Mouse (Mus musculus) forebrain, embryonic 12.5 days (tissue): ENCODE data around the gene Fcgbp. TPM values are rescaled to one million over a fixed set of nuclear protein-coding genes. Genes with fewer than 3 reads are reported as not detected.
A peak's percentile ranks its signal among the peaks of the same experiment; 100 is the strongest.

Experiments used
- ATAC-seq: fragments of 200-750 bp; cut with Nextera tagmentation; 2 replicates; pipeline ENCODE4 v1.8.0; 2017; ENCODE audit warnings: moderate TSS enrichment; ENCODE audit not compliant: low FRiP score
- H3K27ac ChIP-seq: fragments of 300-500 bp; sonication (generic); 2 replicates; pipeline ENCODE4 v1.5.1; 2016; ENCODE audit warnings: mild to moderate bottlenecking
- H3K27me3 ChIP-seq: fragments of 300-500 bp; sonication (generic); 2 replicates; pipeline ENCODE4 v1.6.1; 2016; ENCODE audit warnings: mild to moderate bottlenecking
- H3K36me3 ChIP-seq: fragments of 300-500 bp; sonication (generic); replicated peaks from 2 replicates; pipeline ENCODE4 v1.6.1; 2016; ENCODE audit warnings: mild to moderate bottlenecking
- H3K4me1 ChIP-seq: fragments of 300-500 bp; sonication (generic); 2 replicates; pipeline ENCODE4 v1.6.1; 2016
- H3K4me2 ChIP-seq: fragments of 300-500 bp; sonication (generic); 2 replicates; pipeline ENCODE4 v1.6.1; 2016; ENCODE audit warnings: mild to moderate bottlenecking, moderate library complexity
- H3K4me3 ChIP-seq: fragments of 300-500 bp; sonication (generic); replicated peaks from 2 replicates; pipeline ENCODE4 v1.5.1; 2016; ENCODE audit warnings: mild to moderate bottlenecking
- H3K9ac ChIP-seq: fragments of 300-500 bp; sonication (generic); 2 replicates; pipeline ENCODE4 v1.6.1; 2016; ENCODE audit warnings: mild to moderate bottlenecking
- H3K9me3 ChIP-seq: fragments of 300-500 bp; sonication (generic); 2 replicates; pipeline ENCODE4 v1.6.1; 2016
- WGBS: fragments of 180-500 bp; shearing (Covaris S2); methylation state at CpG from one replicate; pipeline ENCODE4 v1.1.7; 2016; 5-methylcytosine and 5-hydroxymethylcytosine counted together
- polyA plus RNA-seq: library from polyadenylated mRNA; unstranded; fragments of >200 nt; fragmentation: Nextera tagmentation; extraction: Ambion mirVana; gene quantifications from 2 replicates; pipeline ENCODE4 v1.2.1, GENCODE M21; 2016

Gene Fcgbp
- polyA plus RNA-seq: 0.20 and 0.26 TPM in 2 replicates

GRCm38 (mm10) chr7:28070531-28071298, at the start of gene Fcgbp:
TSS of gene Fcgbp (plus strand) at chr7:28071236.
- Histone ChIP-seq H3K4me2 (no peak within 1 kb of the TSS), H3K36me3 (no peaks in the 10 kb centered on the region), H3K9me3 (no peaks in the 10 kb centered on the region), H3K9ac (no peak within 1 kb of the TSS), H3K27me3 (no peaks in the 10 kb centered on the region), H3K4me1 (no peaks in the 10 kb centered on the region), H3K4me3 (no peak within 1 kb of the TSS), H3K27ac (no peak within 1 kb of the TSS)
- no peak for ATAC-seq
- 87% methylated on average over 21 of the region's 21 CpGs for WGBS

GRCm38 (mm10) chr7:28044524-28044923, 26.5 kb upstream of the Fcgbp start:
- Histone ChIP-seq H3K27ac (no peak overlapping the region), H3K9me3 (no peaks in the 10 kb centered on the region), H3K27me3 (no peaks in the 10 kb centered on the region), H3K36me3 (peaks cover 93% of the 10 kb centered on the region), H3K4me2 (no peak overlapping the region), H3K4me1 (peaks cover 8% of the 10 kb centered on the region), H3K4me3 (no peak overlapping the region), H3K9ac (no peak overlapping the region)
- no peak for ATAC-seq
- 90% methylated on average over 4 of the region's 4 CpGs for WGBS

- H3K4me2 ChIP-seq: peak within 1 kb of the TSS; percentile 85
- H3K36me3 ChIP-seq: peaks cover 42% of the 10 kb centered on the region
- WGBS: 1% methylated on average over 52 of the region's 52 CpGs
- H3K27me3 ChIP-seq: 0 out of 2 replicates have a peak, but pooled peaks cover 4% of the 10 kb centered on the region
- H3K9ac ChIP-seq: peak within 1 kb of the TSS; percentile 83
- H3K4me1 ChIP-seq: peaks cover 8% of the 10 kb centered on the region
- peak; percentile 97 for ATAC-seq
- peak within 1 kb of the TSS; percentile 60 for H3K4me3 ChIP-seq
- H3K27ac ChIP-seq: no peak within 1 kb of the TSS
- no peaks in the 10 kb centered on the region for H3K9me3 ChIP-seq
Observed at GRCm38 (mm10) chr7:28049476-28050409, 21.3 kb upstream of the Fcgbp start, which contains the start of gene Psmc4. TSS of gene Psmc4 (minus strand) at chr7:28050101.

- Histone ChIP-seq H3K9ac (no peak overlapping the region), H3K27ac (no peak overlapping the region)
Observed at GRCm38 (mm10) chr7:28050584-28050983, 20.5 kb upstream of the Fcgbp start.

GRCm38 (mm10) chr7:28053046-28053930, 17.7 kb upstream of the Fcgbp start:
- Histone ChIP-seq H3K9me3 (no peaks in the 10 kb centered on the region), H3K9ac (no peak overlapping the region), H3K4me1 (peaks cover 8% of the 10 kb centered on the region), H3K4me2 (no peak overlapping the region), H3K36me3 (peaks cover 7% of the 10 kb centered on the region), H3K4me3 (no peak overlapping the region), H3K27ac (no peak overlapping the region), H3K27me3 (0 out of 2 replicates have a peak, but pooled peaks cover 4% of the 10 kb centered on the region)
- ATAC-seq: no peak
- WGBS: 91% methylated on average over 6 of the region's 6 CpGs

More at GRCm38 (mm10) chr7:28050584-28050983, 20.5 kb upstream of the Fcgbp start:
- 0 out of 2 replicates have a peak, but pooled peaks cover 4% of the 10 kb centered on the region for H3K27me3 ChIP-seq
- peak overlapping the region; percentile 27; the same call in 1 of the 2 replicates for H3K4me2 ChIP-seq
- ATAC-seq: no peak
- peaks cover 8% of the 10 kb centered on the region for H3K4me1 ChIP-seq
- H3K9me3 ChIP-seq: no peaks in the 10 kb centered on the region
- peaks cover 34% of the 10 kb centered on the region for H3K36me3 ChIP-seq
- 62% methylated on average over 17 of the region's 17 CpGs for WGBS
- peak overlapping the region; percentile 16; the same call in 1 of the 2 replicates for H3K4me3 ChIP-seq

GRCm38 (mm10) chr7:28059972-28060371, 11.1 kb upstream of the Fcgbp start:
- no peak overlapping the region for H3K9ac ChIP-seq
- no peak for ATAC-seq
- no peak overlapping the region for H3K4me2 ChIP-seq
- no peak overlapping the region for H3K27ac ChIP-seq
- H3K4me3 ChIP-seq: no peak overlapping the region
- peaks cover 10% of the 10 kb centered on the region; the same call in 1 of the 2 replicates for H3K27me3 ChIP-seq
- no peaks in the 10 kb centered on the region for H3K9me3 ChIP-seq
- no peaks in the 10 kb centered on the region for H3K36me3 ChIP-seq
- WGBS: 89% methylated on average over 1 of the region's 1 CpGs
- H3K4me1 ChIP-seq: no peaks in the 10 kb centered on the region

- Histone ChIP-seq H3K4me1 (no peaks in the 10 kb centered on the region), H3K9me3 (no peaks in the 10 kb centered on the region), H3K4me2 (no peak overlapping the region), H3K4me3 (no peak overlapping the region), H3K36me3 (no peaks in the 10 kb centered on the region), H3K27ac (no peak overlapping the region), H3K9ac (no peak overlapping the region), H3K27me3 (0 out of 2 replicates have a peak, but pooled peaks cover 3% of the 10 kb centered on the region)
- 78% methylated on average over 3 of the region's 3 CpGs for WGBS
- no peak for ATAC-seq
Observed at GRCm38 (mm10) chr7:28068661-28069060, 2.4 kb upstream of the Fcgbp start.

- WGBS: 39% methylated on average over 3 of the region's 3 CpGs
- no peak for ATAC-seq
- no peak overlapping the region for H3K4me2 ChIP-seq
Observed at GRCm38 (mm10) chr7:28069546-28070172, 1.4 kb upstream of the Fcgbp start.

GRCm38 (mm10) chr7:28084215-28084614, 13.2 kb downstream of the Fcgbp start:
- no peaks in the 10 kb centered on the region for H3K4me1 ChIP-seq
- no peak overlapping the region for H3K27ac ChIP-seq
- H3K4me3 ChIP-seq: no peak overlapping the region
- H3K27me3 ChIP-seq: no peaks in the 10 kb centered on the region
- no peaks in the 10 kb centered on the region for H3K36me3 ChIP-seq
- 88% methylated on average over 7 of the region's 7 CpGs for WGBS
- H3K9ac ChIP-seq: no peak overlapping the region
- H3K4me2 ChIP-seq: no peak overlapping the region
- ATAC-seq: no peak
- no peaks in the 10 kb centered on the region for H3K9me3 ChIP-seq

More at GRCm38 (mm10) chr7:28069546-28070172, 1.4 kb upstream of the Fcgbp start:
- no peak overlapping the region for H3K27ac ChIP-seq
- no peaks in the 10 kb centered on the region for H3K9me3 ChIP-seq
- no peaks in the 10 kb centered on the region for H3K4me1 ChIP-seq
- H3K9ac ChIP-seq: no peak overlapping the region
- no peak overlapping the region for H3K4me3 ChIP-seq
- H3K27me3 ChIP-seq: 0 out of 2 replicates have a peak, but pooled peaks cover under 1% of the 10 kb centered on the region
- H3K36me3 ChIP-seq: no peaks in the 10 kb centered on the region

- no peak overlapping the region for H3K27ac ChIP-seq
- 86% methylated on average over 16 of the region's 16 CpGs for WGBS
- H3K4me1 ChIP-seq: no peaks in the 10 kb centered on the region
- no peak overlapping the region for H3K4me3 ChIP-seq
- no peaks in the 10 kb centered on the region for H3K36me3 ChIP-seq
- no peaks in the 10 kb centered on the region for H3K9me3 ChIP-seq
- no peak for ATAC-seq
- H3K4me2 ChIP-seq: no peak overlapping the region
- no peaks in the 10 kb centered on the region for H3K27me3 ChIP-seq
- no peak overlapping the region for H3K9ac ChIP-seq
Observed at GRCm38 (mm10) chr7:28086236-28086635, 15.2 kb downstream of the Fcgbp start.

GRCm38 (mm10) chr7:28093541-28093940, 22.5 kb downstream of the Fcgbp start:
- 50% methylated on average over 11 of the region's 11 CpGs for WGBS
- H3K27me3 ChIP-seq: no peaks in the 10 kb centered on the region
- H3K36me3 ChIP-seq: no peaks in the 10 kb centered on the region
- H3K9me3 ChIP-seq: no peaks in the 10 kb centered on the region
- no peak overlapping the region for H3K27ac ChIP-seq
- no peak overlapping the region for H3K4me2 ChIP-seq
- no peak overlapping the region for H3K9ac ChIP-seq
- no peak for ATAC-seq
- no peak overlapping the region for H3K4me3 ChIP-seq
- H3K4me1 ChIP-seq: 0 out of 2 replicates have a peak, but pooled peaks cover 3% of the 10 kb centered on the region
